Mouse (Mus musculus) small intestine, adult 2 months (tissue): ENCODE data around the gene Miox.

Experiments used
- CTCF ChIP-seq: fragments of 200-500 bp; IDR thresholded peaks from 2 replicates; pipeline ENCODE4 v1.5.1; 2012; ENCODE audit warnings: low read depth, mild to moderate bottlenecking, control low read depth, inconsistent platforms, low read length, moderate library complexity, mixed read lengths; ENCODE audit not compliant: insufficient replicate concordance, insufficient read length; ENCODE audit errors: extremely low read depth
- POLR2A ChIP-seq: fragments of 200-500 bp; IDR thresholded peaks from 2 replicates; pipeline ENCODE4 v1.6.1; 2012; ENCODE audit warnings: low read depth, mild to moderate bottlenecking, control low read depth, inconsistent platforms, low read length, moderate library complexity

DNA sequence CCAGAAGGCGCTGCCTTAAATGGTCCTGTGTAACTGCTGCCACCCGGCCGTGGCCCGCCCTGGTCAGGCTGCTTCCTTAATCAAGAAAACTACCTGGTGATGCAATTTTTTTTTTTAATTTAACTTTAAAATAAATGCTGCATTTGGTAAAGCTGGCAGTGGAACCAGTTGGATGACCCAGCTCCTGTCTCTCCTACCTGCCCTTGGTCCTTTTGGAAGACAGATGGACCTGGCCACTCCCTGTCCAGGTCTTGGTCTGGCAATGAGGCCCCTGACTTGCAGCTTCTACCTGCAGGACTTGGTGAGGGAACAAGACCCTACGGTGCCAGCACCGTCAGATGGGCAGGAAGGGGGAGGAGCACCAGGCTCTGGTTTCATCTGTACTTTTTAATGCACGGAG lies 48.1 kb upstream of the Miox start:
- TF ChIP-seq CTCF (no peak), POLR2A (no peak)
